Mouse (Mus musculus) Patski (cell line): ENCODE data around the gene Doc2g. TPM values are rescaled to one million over a fixed set of nuclear protein-coding genes. Genes with fewer than 3 reads are reported as not detected.
A peak's percentile ranks its signal among the peaks of the same experiment; 100 is the strongest.
"Not testable (repeated sequence)": the region's sequence is repeated elsewhere in the genome, so short reads cannot be mapped to it uniquely, and the experiment has no call there.

Source experiments
- ATAC-seq: fragments of 100-300 bp; one replicate; pipeline ENCODE4 v1.8.0; 2021
- CTCF ChIA-PET: fragments of 350-600 bp; sonication (Branson Sonifier 250); formaldehyde crosslinking; loops from one replicate; lab custom pipeline; 2022; ENCODE audit warnings: inconsistent platforms; lab: Charles Lee
- POLR2A ChIA-PET: fragments of 350-600 bp; sonication (Branson Sonifier 250); formaldehyde crosslinking; loops from one replicate; lab custom pipeline; 2022; ENCODE audit warnings: antibody characterized with exemption, inconsistent platforms; lab: Charles Lee
- DNase-seq: peaks from one replicate; pipeline ENCODE4 v3.0.0-alpha.2; 2011; ENCODE audit warnings: low read depth, low spot score
- H3K27me3 ChIP-seq: fragments of 371-371 bp; one replicate; pipeline ENCODE4 v1.5.1; 2021
- CTCF ChIP-seq: fragments of 100-300 bp; IDR thresholded peaks from one replicate; pipeline ENCODE4 v1.5.1; 2021
- in situ Hi-C: fragments of 300-500 bp; cut with MboI; formaldehyde crosslinking; loops from 3 replicates; pipeline ENCODE4 v1.11.1; 2018; ENCODE audit warnings: low pct_unique_long_range_greater_than_20kb, mixed read lengths
- polyA plus RNA-seq: library from polyadenylated mRNA; unstranded; gene quantifications from one replicate; pipeline ENCODE4 v1.2.3, GENCODE M21; 2021

The Doc2g gene
- polyA plus RNA-seq, 1 experiment from 2014 or later, result 7.1 TPM

- peaks cover 14% of the 10 kb centered on the region for H3K27me3 ChIP-seq
- POLR2A ChIA-PET, result no interaction called here
- no peak for ATAC-seq
- TF ChIP-seq CTCF, result no peak
- DNase-seq, result no peak
- in situ Hi-C loops, result no loop called here
- CTCF ChIA-PET, result interaction anchor here (0.8 kb wide), 1 partner anchor 9 kb away, joined by 3 read pairs; no protein-coding TSS in a partner anchor
Observed at GRCm38 (mm10) chr19:3966330-3967075, 36.6 kb upstream of the Doc2g start.

- TF ChIP-seq CTCF, result no peak
- in situ Hi-C loops, result no loop called here
- DNase-seq, result no peak
Observed at GRCm38 (mm10) chr19:3967258-3967657, 35.9 kb upstream of the Doc2g start.

GRCm38 (mm10) chr19:3972229-3972628 is 30.9 kb upstream of the Doc2g start, which contains the start of gene Aldh3b2:
Gene Aldh3b2 (plus strand): TSS chr19:3972328.
- ChIA-PET CTCF (interaction anchor here (1.0 to 1.3 kb wide), 2 partner anchors 12 to 26 kb away, joined by 3 read pairs; no protein-coding TSS in a partner anchor), POLR2A (no interaction called here)
- no peak for ATAC-seq
- TF ChIP-seq CTCF, result no peak
- peaks cover 20% of the 10 kb centered on the region for H3K27me3 ChIP-seq
- in situ Hi-C loops, result no loop called here
- DNase-seq, result no peak

More at GRCm38 (mm10) chr19:3967258-3967657, 35.9 kb upstream of the Doc2g start:
- peaks cover 15% of the 10 kb centered on the region for H3K27me3 ChIP-seq
- POLR2A ChIA-PET, result no interaction called here
- CTCF ChIA-PET, result interaction anchor here (0.8 kb wide), 1 partner anchor 8 kb away, joined by 3 read pairs; no protein-coding TSS in a partner anchor
- ATAC-seq, result no peak

GRCm38 (mm10) chr19:3974608-3975007 is 28.5 kb upstream of the Doc2g start:
- DNase-seq, in situ Hi-C loops, ATAC-seq, POLR2A ChIA-PET: not testable (repeated sequence)
- peaks cover 20% of the 10 kb centered on the region for H3K27me3 ChIP-seq
- CTCF ChIA-PET, result interaction anchor here (0.8 kb wide), 1 partner anchor 23 kb away, joined by 3 read pairs; no protein-coding TSS in a partner anchor

GRCm38 (mm10) chr19:3975866-3976265 is 27.2 kb upstream of the Doc2g start:
- in situ Hi-C loops, result no loop called here
- DNase-seq, result no peak
- no peak for ATAC-seq
- peaks cover 17% of the 10 kb centered on the region for H3K27me3 ChIP-seq
- no peak for TF ChIP-seq CTCF
- CTCF ChIA-PET, result interaction anchor here (1.1 to 1.3 kb wide), 2 partner anchors 9 to 29 kb away, joined by 3 read pairs; no protein-coding TSS in a partner anchor
- POLR2A ChIA-PET, result no interaction called here

- POLR2A ChIA-PET, result interaction anchor here (0.8 kb wide), 1 partner anchor 11 kb away, joined by 3 read pairs; no protein-coding TSS in a partner anchor
- TF ChIP-seq CTCF, result peak; percentile 91
- in situ Hi-C loops, result loop anchor here (5.0 kb wide), 1 partner anchor 33 kb away; no protein-coding TSS in a partner anchor
- ATAC-seq, result peak; percentile 51
- CTCF ChIA-PET, result interaction anchor here (0.7 to 5.5 kb wide), 17 partner anchors 11 to 204 kb away, joined by 3 to 32 read pairs (median 5); partner anchors contain the start of genes Aldh3b3, Gm49405, Ndufv1 and Nudt8
- DNase-seq, result no peak
- H3K27me3 ChIP-seq, result peaks cover 8% of the 10 kb centered on the region
Observed at GRCm38 (mm10) chr19:3980309-3980708, 22.8 kb upstream of the Doc2g start.

GRCm38 (mm10) chr19:3980917-3981316 is 22.2 kb upstream of the Doc2g start:
- DNase-seq (no peak), ATAC-seq (no peak)
- in situ Hi-C loops, result loop anchor here (5.0 kb wide), 1 partner anchor 34 kb away; no protein-coding TSS in a partner anchor
- CTCF ChIA-PET, result interaction anchor here (0.7 to 5.5 kb wide), 18 partner anchors 11 to 205 kb away, joined by 3 to 32 read pairs (median 4); partner anchors contain the start of genes Aldh3b3, Gm49405, Ndufv1 and Nudt8
- POLR2A ChIA-PET, result interaction anchor here (0.8 kb wide), 1 partner anchor 12 kb away, joined by 3 read pairs; no protein-coding TSS in a partner anchor
- TF ChIP-seq CTCF, result no peak
- H3K27me3 ChIP-seq, result peaks cover 8% of the 10 kb centered on the region

- H3K27me3 ChIP-seq, result peaks cover 8% of the 10 kb centered on the region
- in situ Hi-C loops, result loop anchor here (5.0 kb wide), 1 partner anchor 36 kb away; no protein-coding TSS in a partner anchor
Observed at GRCm38 (mm10) chr19:3983527-3984200, 19.4 kb upstream of the Doc2g start.

GRCm38 (mm10) chr19:3985261-3985681 is 17.8 kb upstream of the Doc2g start:
- no peak for ATAC-seq
- POLR2A ChIA-PET, result interaction anchor here (0.6 kb wide), 1 partner anchor 104 kb away, joined by 3 read pairs; no protein-coding TSS in a partner anchor
- H3K27me3 ChIP-seq, result peaks cover 8% of the 10 kb centered on the region
- no peak for TF ChIP-seq CTCF
- CTCF ChIA-PET, result interaction anchor here (1.5 to 6.7 kb wide), 4 partner anchors 10 to 39 kb away, joined by 5 to 33 read pairs (median 6); partner anchors contain the start of genes Gm49405, Ndufv1 and Nudt8
- no peak for DNase-seq
- in situ Hi-C loops, result no loop called here

More at GRCm38 (mm10) chr19:3983527-3984200, 19.4 kb upstream of the Doc2g start:
- no peak for TF ChIP-seq CTCF
- ATAC-seq (no peak), DNase-seq (no peak)
- CTCF ChIA-PET, result interaction anchor here (1.2 to 6.7 kb wide), 3 partner anchors 16 to 93 kb away, joined by 3 to 33 read pairs (median 32); partner anchors contain the start of genes Gm49405 and Nudt8
- POLR2A ChIA-PET, result no interaction called here
